Mouse (Mus musculus): ENCODE measurements at regions not wholly inside any gene's neighbourhood (a gene's known extent, or its start where the extent isn't known, plus 50 kb on each side); places are given as distances from the start of the nearest gene placed in this dataset.

DNA sequence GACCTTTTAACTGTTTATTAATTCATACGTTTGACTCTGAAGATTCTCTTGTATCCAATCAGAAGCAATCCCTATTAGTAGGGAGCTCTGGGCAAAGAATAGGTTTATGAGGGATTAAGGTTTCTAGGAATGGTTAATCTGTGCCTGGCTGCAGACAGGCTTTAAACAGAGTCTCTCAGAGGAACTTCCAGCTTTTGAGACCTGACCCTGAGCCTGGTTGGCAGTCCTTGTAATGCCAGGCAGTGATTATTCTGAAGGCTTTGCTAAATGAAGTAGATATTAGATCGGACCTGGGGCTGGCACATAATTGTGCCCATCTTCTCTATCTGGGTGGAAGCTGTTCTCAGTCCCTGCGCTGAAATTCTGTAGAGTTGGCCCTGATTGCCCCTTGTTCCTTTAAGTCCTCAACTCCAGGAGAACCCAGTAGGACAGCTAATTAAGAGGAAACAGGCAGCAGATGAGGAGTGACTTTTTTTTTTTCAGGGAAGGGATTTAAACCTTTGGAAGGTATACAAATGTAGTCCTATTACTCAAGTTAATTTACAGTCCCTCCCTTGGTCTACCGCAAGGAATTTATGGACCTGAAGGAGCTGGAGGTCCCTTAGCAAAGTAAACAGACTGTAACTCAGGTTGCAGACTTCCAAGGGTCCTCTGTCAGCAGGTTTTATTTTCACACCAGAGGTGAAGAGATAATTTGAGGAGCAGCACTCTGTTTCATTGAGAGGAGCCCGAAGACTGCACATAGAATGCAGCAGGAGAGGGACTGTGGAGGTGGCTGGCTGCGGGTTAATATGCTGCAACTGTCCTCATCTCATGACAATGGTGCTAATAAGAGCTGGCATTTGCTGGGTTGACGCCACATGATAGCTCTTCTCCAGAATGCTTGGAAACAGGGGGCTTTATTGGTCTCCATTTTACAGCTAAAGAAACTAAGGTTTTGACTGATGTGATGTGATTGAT lies 595.7 kb downstream of the Bcl11a start:
- ATAC-seq (ENCODE audit: insufficient number of reproducible peaks, low FRiP score, low TSS enrichment) = no peak

DNA sequence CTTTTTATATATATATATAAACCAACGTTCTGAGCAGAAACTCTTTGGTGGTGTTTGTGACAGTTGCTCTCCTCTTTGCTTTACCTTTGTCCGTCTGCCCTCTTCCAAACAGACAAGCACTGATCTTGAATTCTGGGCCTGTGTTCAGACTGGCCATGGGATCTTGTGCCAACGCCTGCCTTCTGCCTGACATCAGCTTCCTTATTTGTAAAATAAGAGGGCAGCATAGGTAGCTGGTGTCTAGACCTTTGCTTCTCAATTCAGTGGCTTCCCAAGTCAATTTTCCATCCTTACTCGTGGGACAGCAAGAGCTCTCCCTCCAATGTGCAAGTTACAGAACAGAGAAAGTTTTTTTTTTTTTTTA lies 596.3 kb downstream of the Bcl11a start:
- ATAC-seq (ENCODE audit: insufficient number of reproducible peaks, low FRiP score, low TSS enrichment) = no peak

DNA sequence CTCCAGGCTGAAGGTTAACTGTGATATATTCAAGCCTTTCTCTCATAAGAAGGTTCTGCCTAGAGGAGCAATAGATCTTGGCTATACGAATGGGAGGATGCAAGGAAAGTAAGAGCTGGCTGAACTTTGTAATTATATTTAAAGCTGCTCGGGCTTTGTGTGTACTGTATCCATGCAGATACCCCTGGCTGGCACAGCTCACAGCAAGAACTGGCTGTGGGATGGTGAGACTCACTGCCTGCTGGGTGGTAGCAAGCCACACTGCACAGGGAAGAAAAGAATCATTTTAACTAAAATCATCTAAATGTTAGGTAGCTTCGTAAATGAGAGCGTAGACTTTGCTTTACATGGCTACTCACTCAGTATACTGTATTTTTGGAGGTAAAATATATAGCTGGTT lies 599.2 kb downstream of the Bcl11a start:
- ATAC-seq (ENCODE audit: insufficient number of reproducible peaks, low FRiP score, low TSS enrichment) = no peak

GRCm38 (mm10) chr11:24679581-24679980 lies 601.7 kb downstream of the Bcl11a start:
- no peak for ATAC-seq (ENCODE audit: insufficient number of reproducible peaks, low FRiP score, low TSS enrichment)

GRCm38 (mm10) chr11:24682423-24682822 lies 604.6 kb downstream of the Bcl11a start:
- ATAC-seq (ENCODE audit: insufficient number of reproducible peaks, low FRiP score, low TSS enrichment) = no peak

DNA sequence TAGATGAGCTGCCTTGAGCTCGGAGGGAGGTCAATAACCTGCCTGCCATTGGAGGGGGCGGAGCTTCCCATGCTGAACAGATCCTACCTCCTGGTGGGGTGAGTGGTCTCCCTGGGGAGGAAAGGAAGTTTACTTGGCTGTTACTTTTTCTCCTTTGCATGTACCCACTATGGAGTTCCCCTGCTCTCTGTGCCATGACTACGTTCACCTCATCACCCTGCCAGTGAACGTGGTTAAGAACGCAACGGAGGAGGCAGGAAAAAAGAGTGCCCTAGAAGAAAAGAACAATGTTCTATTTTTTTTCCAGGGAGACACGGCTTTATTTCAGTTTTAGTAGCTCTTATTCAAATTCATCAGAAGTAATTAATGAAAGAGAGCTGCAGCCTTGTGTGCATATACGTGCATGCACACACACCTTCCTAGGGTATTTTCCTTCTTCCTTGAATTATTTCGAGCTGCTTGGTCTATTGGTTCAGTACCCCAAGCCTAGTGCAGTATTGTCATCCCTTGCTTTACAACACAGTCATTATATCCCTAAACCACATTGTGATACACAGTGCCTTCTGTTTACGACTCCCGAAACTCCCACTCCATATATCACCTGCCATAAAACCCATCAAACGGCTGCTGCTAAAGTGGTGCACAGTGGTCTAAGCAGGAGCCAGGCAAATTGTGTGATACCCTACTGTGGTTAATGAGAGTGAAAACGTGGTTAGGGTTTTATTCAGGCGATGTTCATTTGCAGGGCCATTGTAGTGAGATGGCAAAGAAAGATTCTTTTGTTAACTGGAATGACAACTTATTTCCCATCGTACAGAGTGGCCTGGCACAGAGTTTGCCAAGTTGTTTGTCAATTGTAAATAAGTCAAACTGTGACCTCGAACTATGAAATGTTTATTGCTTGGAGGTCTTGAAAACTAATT lies 608.0 kb downstream of the Bcl11a start:
- no peak for ATAC-seq (ENCODE audit: insufficient number of reproducible peaks, low FRiP score, low TSS enrichment)

DNA sequence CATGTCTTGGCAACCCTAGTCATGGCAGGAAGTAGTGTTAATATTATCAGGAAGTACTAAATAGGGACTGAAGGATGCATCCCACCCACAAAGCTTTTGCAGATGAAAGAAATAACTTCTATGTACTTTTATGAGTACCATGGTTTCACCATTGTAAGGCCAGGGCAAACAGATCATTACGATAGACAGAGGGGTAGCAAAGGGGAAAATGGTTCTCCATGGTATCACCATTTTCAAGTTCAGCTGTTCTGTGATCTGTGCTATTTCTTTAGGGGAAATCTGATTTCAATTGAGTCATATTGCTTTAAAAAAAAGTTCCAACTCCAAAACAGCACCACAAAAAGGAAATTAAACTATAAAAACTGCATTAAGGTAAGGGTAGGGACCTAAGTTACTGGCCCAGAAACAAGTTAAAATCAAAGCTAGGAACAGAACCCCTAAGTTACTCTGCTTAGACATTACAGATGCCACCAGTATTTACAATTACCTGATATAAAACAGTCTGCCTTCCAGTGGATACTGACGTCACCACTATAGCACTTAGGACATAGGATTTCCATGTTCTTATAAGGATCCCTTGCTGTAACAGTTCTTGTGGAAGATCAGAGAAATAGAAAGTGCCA lies 610.4 kb downstream of the Bcl11a start:
- no peak for ATAC-seq (ENCODE audit: insufficient number of reproducible peaks, low FRiP score, low TSS enrichment)

DNA sequence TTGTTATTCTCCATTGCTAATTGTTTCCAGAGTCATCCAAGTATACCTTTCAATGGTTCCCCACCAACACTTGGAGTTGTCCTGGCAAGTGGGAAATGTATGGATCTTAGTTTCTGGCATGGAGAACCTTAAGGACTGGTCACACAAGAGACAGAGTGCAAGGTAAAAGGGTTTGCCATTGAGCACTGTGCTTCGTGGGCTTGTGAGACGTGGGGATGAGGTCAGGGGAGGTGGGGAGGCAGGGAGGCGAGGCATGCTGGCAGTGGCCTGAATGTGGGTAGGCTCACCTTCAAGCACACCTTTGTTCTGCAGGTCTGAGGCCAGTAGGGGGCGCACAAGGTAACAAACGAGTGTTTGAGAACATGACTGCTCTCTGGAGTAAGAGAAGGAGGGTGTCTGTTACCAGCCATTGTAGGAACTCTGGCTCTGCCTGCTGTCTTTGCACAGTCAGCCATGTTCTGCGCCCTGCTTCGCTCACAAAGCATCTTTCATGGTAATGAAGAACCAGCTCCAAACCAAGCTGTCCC lies 612.0 kb downstream of the Bcl11a start:
- ATAC-seq (ENCODE audit: insufficient number of reproducible peaks, low FRiP score, low TSS enrichment) = no peak

DNA sequence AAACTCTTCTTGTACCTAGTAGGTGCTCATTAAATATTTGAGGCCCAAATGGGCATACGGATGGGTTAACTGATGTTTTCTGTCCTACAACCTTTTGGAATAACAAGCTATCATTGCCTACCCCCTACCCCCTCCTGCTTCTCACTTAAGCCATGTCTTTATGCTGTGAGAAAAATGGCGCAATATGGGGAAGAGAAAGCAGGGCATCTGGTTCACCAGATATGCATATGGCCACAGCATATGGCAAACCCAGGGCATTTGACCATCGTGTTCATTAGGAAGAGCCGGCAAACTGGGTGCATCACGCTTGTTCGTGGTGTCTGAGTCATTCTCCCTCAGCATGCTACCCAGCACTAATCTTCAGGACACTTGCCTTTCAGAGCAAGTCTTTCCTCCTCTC lies 616.1 kb downstream of the Bcl11a start:
- ATAC-seq (ENCODE audit: insufficient number of reproducible peaks, low FRiP score, low TSS enrichment) = no peak

DNA sequence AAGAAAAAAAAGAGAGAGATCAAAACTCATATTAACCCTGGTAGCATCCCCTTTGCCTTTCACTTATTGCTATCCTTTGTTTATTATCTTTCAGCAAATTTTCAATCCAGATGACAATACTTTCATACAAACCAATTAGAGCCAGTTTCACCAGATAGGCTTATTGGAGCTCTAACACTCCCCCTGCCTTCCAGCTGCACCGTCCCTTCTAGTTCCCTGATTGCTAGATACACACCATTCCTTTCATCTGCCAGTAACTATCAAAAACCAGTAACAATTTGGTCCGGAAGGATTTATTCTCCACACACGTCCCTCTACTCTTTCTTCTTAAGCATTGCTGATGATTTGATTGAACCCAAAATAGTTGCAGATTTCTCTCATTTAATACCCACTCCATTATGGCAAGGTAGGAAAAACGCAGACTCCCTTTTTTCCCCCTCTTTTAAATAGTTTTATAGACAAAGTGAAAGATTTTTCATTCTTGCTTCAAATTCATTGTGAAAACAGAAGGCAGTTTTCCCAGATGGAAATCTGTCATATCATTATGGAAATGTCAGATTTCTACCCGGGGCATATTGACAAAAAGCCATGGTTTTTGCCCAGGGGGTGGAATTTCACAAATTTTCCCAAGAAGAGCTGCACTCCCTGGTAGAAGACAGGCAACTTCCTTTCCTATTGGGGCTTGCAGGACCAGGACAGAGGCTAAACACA lies 617.3 kb downstream of the Bcl11a start:
- no peak for ATAC-seq (ENCODE audit: insufficient number of reproducible peaks, low FRiP score, low TSS enrichment)

- no peak for ATAC-seq (ENCODE audit: insufficient number of reproducible peaks, low FRiP score, low TSS enrichment)
Observed at GRCm38 (mm10) chr11:24696561-24696960, 618.7 kb downstream of the Bcl11a start.

DNA sequence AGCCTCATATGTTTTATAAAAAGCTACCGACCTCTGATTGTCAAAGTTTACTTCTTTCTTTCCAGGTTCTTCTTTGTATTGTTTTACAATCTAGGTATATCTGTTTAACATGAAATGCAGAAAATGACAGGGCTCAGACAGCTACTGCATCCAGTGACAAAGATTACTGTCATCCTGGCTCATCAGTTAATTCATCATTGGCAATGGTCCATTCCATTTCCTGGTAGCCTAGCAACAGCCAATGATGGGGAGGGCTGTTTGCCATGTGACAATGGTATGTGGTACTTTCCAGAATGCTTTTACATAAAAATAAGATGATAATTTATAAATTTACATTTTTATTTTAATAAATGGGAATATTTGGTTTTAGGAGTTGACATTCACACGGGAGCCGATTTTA lies 630.9 kb downstream of the Bcl11a start:
- ATAC-seq (ENCODE audit: insufficient number of reproducible peaks, low FRiP score, low TSS enrichment) = no peak

DNA sequence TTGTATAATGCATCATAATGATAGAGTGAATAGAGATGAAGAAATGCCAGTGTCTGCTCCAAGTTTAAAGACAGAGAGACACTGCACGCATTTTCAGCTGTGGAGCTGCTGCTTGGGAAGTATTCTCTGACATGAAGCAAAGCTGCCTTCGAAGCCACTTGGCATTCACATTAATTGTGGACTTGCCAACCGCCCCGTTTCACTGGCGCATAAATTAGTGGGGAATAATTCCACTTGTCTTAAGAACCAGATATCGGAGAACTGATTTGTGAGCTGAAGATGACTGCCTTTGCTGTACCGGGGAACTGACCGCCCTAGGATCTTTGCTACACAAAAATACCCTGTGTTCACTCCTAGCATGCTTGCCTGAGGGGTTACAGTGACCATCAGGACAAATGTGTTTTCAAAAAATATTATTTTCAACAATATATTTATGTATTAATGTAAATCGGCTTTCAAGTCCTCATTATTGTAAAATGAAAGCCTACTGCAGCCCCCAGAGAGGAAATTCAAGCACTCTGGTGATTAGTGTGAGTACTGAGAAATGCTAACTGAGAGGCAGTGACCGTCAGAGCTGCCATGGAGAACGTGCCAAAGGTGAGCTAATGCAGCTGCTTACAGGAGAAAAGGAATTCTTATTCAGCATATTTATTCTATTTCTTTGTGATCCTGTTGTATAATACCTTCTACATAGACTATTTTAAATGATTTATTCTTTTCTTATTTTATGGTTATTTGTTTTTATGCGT lies 638.9 kb downstream of the Bcl11a start:
- ATAC-seq (ENCODE audit: insufficient number of reproducible peaks, low FRiP score, low TSS enrichment) = no peak

DNA sequence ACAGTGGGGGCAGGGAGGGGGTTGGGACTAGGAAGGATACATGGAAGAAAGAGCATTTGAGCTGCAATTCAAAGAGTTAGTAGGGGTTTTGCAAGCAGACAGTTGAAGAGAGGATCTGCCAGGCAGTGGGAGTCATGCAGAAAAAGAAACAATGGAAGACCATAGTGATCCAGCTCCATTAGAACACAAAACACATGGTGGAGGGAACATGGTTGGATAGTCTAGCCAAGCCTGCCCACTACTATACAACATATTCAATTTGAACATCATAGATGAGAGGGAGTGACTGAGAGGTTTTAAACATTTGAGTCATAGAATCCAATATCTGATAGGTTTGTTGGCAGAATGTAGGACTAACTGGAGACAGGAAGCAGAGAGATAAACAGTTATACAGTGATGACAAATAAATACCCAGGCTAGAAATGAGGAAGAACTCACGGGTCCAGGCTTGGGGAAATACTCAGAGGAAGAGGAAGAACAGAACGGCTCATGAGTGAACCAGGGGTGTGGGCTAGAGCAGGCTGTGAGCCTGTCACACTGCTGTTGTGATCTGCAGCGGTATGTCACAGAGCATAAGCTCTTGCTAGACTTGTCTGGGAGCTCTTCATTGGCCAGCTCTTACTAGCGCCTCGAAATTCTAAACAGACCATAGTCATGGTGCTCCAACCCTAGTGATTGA lies 646.5 kb downstream of the Bcl11a start:
- ATAC-seq (ENCODE audit: insufficient number of reproducible peaks, low FRiP score, low TSS enrichment) = no peak

DNA sequence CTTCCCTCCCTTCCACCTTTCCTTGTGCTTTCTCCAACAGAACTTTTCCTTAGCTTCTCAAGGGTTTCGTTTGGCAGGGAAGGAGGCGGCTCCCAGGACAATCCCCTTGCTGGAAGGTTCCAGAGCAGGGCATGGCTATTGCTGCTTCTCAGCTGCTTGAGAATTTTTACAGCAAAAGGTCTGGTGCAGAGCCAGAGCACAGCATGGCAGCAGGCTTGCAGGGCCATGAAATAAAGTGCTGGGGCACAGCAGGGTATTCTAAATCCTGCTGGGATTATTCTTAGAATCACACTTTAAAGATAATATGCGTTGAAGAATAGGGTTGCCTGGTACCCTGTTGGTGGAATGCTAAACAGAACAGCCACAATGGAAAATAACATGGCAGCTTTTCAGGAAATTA lies 648.5 kb downstream of the Bcl11a start:
- ATAC-seq (ENCODE audit: insufficient number of reproducible peaks, low FRiP score, low TSS enrichment) = no peak

- ATAC-seq (ENCODE audit: insufficient number of reproducible peaks, low FRiP score, low TSS enrichment) = no peak
Observed at GRCm38 (mm10) chr11:24727404-24727803, 649.5 kb downstream of the Bcl11a start.

GRCm38 (mm10) chr11:24731431-24731830 lies 653.6 kb downstream of the Bcl11a start:
- no peak for ATAC-seq (ENCODE audit: insufficient number of reproducible peaks, low FRiP score, low TSS enrichment)

DNA sequence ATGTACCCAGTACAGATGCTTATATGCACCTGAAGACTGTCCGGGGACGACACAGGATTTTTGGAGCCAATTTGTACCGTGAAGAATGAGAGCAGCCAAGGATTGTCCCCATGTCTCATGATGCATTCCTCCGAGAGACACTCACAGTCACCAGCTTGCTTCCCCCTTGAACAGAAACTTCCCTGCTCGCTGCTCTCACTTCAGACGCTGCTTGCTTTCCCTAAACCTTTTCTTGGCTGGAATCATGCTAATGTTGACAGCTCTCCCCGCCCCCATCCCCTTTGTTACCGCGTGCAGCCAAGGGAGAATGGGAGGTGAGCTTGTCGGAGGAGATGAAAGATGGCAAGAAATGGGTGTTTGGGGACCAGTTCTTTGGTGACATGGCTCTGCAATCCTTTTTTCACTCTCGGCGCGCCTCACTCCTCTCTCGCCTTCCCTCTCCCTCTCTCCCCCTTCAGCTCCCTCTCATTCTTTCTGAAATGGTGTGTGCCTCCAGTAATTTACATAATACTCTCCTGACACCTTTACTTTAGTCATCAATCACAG lies 661.9 kb downstream of the Bcl11a start:
- ATAC-seq (ENCODE audit: insufficient number of reproducible peaks, low FRiP score, low TSS enrichment) = no peak

Measured in cerebellum, adult (tissue).